Mouse (Mus musculus) small intestine, adult 2 months (tissue): ENCODE data around the gene Tepsin. TPM values are rescaled to one million over a fixed set of nuclear protein-coding genes. Genes with fewer than 3 reads are reported as not detected.

Experiments used
- H3K27ac ChIP-seq: fragments of 200-500 bp; 2 replicates; pipeline ENCODE4 v1.5.1; 2012; ENCODE audit warnings: low read depth, low read length, control low read depth, inconsistent platforms; ENCODE audit not compliant: insufficient read depth
- H3K27me3 ChIP-seq: fragments of 200-500 bp; 2 replicates; pipeline ENCODE4 v1.6.1; 2012; ENCODE audit warnings: mild to moderate bottlenecking, moderate library complexity, low read length, inconsistent platforms; ENCODE audit not compliant: control insufficient read depth, insufficient read depth
- H3K36me3 ChIP-seq: fragments of 200-500 bp; 2 replicates; pipeline ENCODE4 v1.6.1; 2012; ENCODE audit warnings: mild to moderate bottlenecking, low read length, control low read depth, inconsistent platforms; ENCODE audit not compliant: control insufficient read depth, insufficient read depth
- H3K4me1 ChIP-seq: fragments of 200-500 bp; 2 replicates; pipeline ENCODE4 v1.6.1; 2012; ENCODE audit warnings: low read length, inconsistent platforms, mixed read lengths; ENCODE audit not compliant: control insufficient read depth, insufficient read depth, insufficient read length
- H3K4me3 ChIP-seq: fragments of 200-500 bp; 2 replicates; pipeline ENCODE4 v1.5.1; 2012; ENCODE audit warnings: low read depth, mild to moderate bottlenecking, control low read depth, inconsistent platforms, low read length, moderate library complexity
- CTCF ChIP-seq: fragments of 200-500 bp; IDR thresholded peaks from 2 replicates; pipeline ENCODE4 v1.5.1; 2012; ENCODE audit warnings: low read depth, mild to moderate bottlenecking, control low read depth, inconsistent platforms, low read length, moderate library complexity, mixed read lengths; ENCODE audit not compliant: insufficient replicate concordance, insufficient read length; ENCODE audit errors: extremely low read depth
- POLR2A ChIP-seq: fragments of 200-500 bp; IDR thresholded peaks from 2 replicates; pipeline ENCODE4 v1.6.1; 2012; ENCODE audit warnings: low read depth, mild to moderate bottlenecking, control low read depth, inconsistent platforms, low read length, moderate library complexity
- WGBS: fragments of 180-500 bp; shearing (Covaris S2); methylation state at CpG from one replicate; pipeline ENCODE4 v1.1.7; 2018; 5-methylcytosine and 5-hydroxymethylcytosine counted together
- polyA plus RNA-seq: library from polyadenylated mRNA; depleted of rRNA; stranded (reverse); fragments of >200 nt; gene quantifications from 2 replicates; pipeline ENCODE4 v1.2.3, GENCODE M21; 2012; rRNA removed

The Tepsin gene
- polyA plus RNA-seq, 1 experiment, result 79.3 TPM

GRCm38 (mm10) chr11:120041191-120042123, 57.1 kb downstream of the Tepsin start:
- peak overlapping the region; percentile 22; the same call in 1 of the 2 replicates for H3K4me3 ChIP-seq
- H3K4me1 ChIP-seq, result peaks cover 5% of the 10 kb centered on the region
- no peak for TF ChIP-seq POLR2A
- no peak for TF ChIP-seq CTCF
- no peaks in the 10 kb centered on the region for H3K36me3 ChIP-seq
- peaks cover 8% of the 10 kb centered on the region for H3K27me3 ChIP-seq
- H3K27ac ChIP-seq, result peak overlapping the region; percentile 41; the same call in 1 of the 2 replicates
- WGBS, result 61% methylated on average over 13 of the region's 13 CpGs

Other genes with a start within 250 kb of the Tepsin start
- gene Chmp6, start 185.3 kb downstream of the Tepsin start, polyA plus RNA-seq, result 69.0 and 137 TPM in 2 replicates
- gene Baiap2, start 156.0 kb downstream of the Tepsin start, polyA plus RNA-seq, result 10.7 and 12.7 TPM in 2 replicates
- gene Aatk, start 51.6 kb downstream of the Tepsin start, polyA plus RNA-seq, result 4.6 and 6.0 TPM in 2 replicates
- 3.2 TPM in 2 replicates for gene Cep131, start 11.9 kb downstream of the Tepsin start, polyA plus RNA-seq
- gene Ndufaf8, start 197 bp upstream of the Tepsin start, polyA plus RNA-seq, result 47.0 and 74.1 TPM in 2 replicates
- gene Slc38a10, start 52.6 kb upstream of the Tepsin start, polyA plus RNA-seq, result 59.0 and 108 TPM in 2 replicates
- 7.0 and 15.4 TPM in 2 replicates for gene Bahcc1, start 134.2 kb upstream of the Tepsin start, polyA plus RNA-seq
- gene Actg1, start 249.8 kb upstream of the Tepsin start, polyA plus RNA-seq, result 927 and 1,318 TPM in 2 replicates